Mouse (Mus musculus): ENCODE measurements around the gene Nkx6-1.

Gene Nkx6-1

DNA sequence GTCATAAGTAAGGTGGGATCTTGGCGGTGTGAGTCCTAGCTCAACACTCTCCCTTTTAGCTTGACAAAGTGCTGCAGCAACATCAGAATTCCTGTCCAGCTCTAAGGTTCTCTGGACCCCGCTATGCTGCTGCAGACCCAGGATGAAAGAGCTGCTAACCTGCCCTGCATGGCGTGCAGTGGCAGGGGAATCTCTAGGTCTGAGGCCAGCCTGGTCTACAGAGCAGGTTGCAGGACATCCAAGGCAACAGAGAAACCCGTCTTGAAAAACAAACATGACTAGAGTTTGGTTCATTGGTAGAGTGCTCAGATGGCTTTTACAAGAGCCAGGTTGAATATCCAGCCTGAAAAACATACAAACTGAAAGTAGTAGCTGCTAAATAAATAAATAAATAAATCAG lies 26.7 kb downstream of the Nkx6-1 start:
- no peak for TF ChIP-seq GATA4 (IDR thresholded peaks at IDR 0.05; ENCODE audit: insufficient replicate concordance, low read length)
